Comparison of ENCODE assay signal across 25 mouse cellular contexts in genomic region chr8:45990631-45991310, GRCm38 (mm10). TPM values are rescaled to one million over a fixed set of nuclear protein-coding genes. Genes with fewer than 3 reads are reported as not detected.
DNase-seq lines count a peak whose midpoint lies in the region; ATAC-seq and TF ChIP-seq lines count a peak whose summit lies in the region.
"Had no signal": no experiment of that assay in that cellular context is flagged by ENCODE, and none has a peak within 500 bp of the region (broad histone marks: within the 10 kb centered on the region; RNA-seq: fewer than 3 reads in every experiment).

No protein-coding gene starts in this region.

- no peaks in the 10 kb centered on the region for H3K27me3 ChIP-seq in spleen, adult 2 months (ENCODE audit: control insufficient read depth, insufficient read depth, low read length)
- H3K27me3 ChIP-seq in megakaryocyte, embryonic 14.5 days (replicated peaks), result no peaks in the 10 kb centered on the region
- no peaks in the 10 kb centered on the region for H3K27me3 ChIP-seq in heart, embryonic 10.5 days (ENCODE audit: insufficient read depth, poor library complexity, severe bottlenecking)
- H3K27me3 ChIP-seq: embryonic facial prominence, embryonic 13.5 days; forebrain, embryonic 12.5 days; hindbrain, embryonic 13.5 days had no signal

- no peak for DNase-seq in spleen, adult 2 months (ENCODE audit: low read depth in 1 of 2, low spot score in 2 of 2)
- no peak for DNase-seq in spleen, postnatal 10 days (ENCODE audit: low spot score in 2 of 2)
- no peak for DNase-seq in heart, embryonic 10.5 days (ENCODE audit: low spot score)
- DNase-seq in retina, embryonic 14.5 days (ENCODE audit: low spot score), result no peak
- no peak for DNase-seq in layer of hippocampus, postnatal 25 days (ENCODE audit: extremely low spot score in 1 of 2, low spot score in 1 of 2)
- no peak for DNase-seq in kidney, postnatal 36 days
- DNase-seq: adrenal gland, postnatal 10 days; cerebellum, adult 11-12 months; cerebellum, adult 9-10 months; cerebellum, postnatal 25 days; gastrocnemius, adult 2 months; gastrocnemius, postnatal 25 days; heart, adult 11 months; heart, postnatal 10 days; heart, postnatal 4 days had no signal

- H3K36me3 ChIP-seq in spleen, adult 2 months (ENCODE audit: control insufficient read depth, insufficient read depth, low read length), result peaks cover 16% of the 10 kb centered on the region
- peaks cover 75% of the 10 kb centered on the region for H3K36me3 ChIP-seq in megakaryocyte, embryonic 14.5 days (replicated peaks; ENCODE audit: low read length)
- peaks cover 31% of the 10 kb centered on the region for H3K36me3 ChIP-seq in heart, embryonic 10.5 days

- peaks cover 4% of the 10 kb centered on the region; the same call in 1 of the 2 replicates for H3K4me1 ChIP-seq in spleen, adult 2 months (ENCODE audit: control insufficient read depth, insufficient read depth, insufficient read length)
- H3K4me1 ChIP-seq in megakaryocyte, embryonic 14.5 days, result peaks cover 43% of the 10 kb centered on the region
- no peaks in the 10 kb centered on the region for H3K4me1 ChIP-seq in heart, embryonic 10.5 days
- H3K4me1 ChIP-seq: forebrain, embryonic 12.5 days; hindbrain, embryonic 13.5 days had no signal

- peak; percentile 65; the same call in 1 of the 2 replicates for ATAC-seq in granulocyte monocyte progenitor cell, adult 5-6 weeks (replicated peaks; ENCODE audit: poor library complexity, severe bottlenecking)
- ATAC-seq: forebrain, embryonic 16.5 days; hindbrain, postnatal 0 days had no signal

- 23% methylated on average over 4 of the region's 4 CpGs for WGBS in spleen, adult 2 months
- WGBS in heart, embryonic 10.5 days, result 91% methylated on average over 4 of the region's 4 CpGs

- no peak for TF ChIP-seq CTCF in spleen, adult 2 months (IDR thresholded peaks at IDR 0.05; ENCODE audit: extremely low read depth, insufficient read depth, insufficient read length, insufficient replicate concordance)

- no peak overlapping the region for H3K4me3 ChIP-seq in spleen, adult 2 months (ENCODE audit: extremely low read depth, insufficient read depth, insufficient read length)
- peak overlapping the region; percentile 53 for H3K4me3 ChIP-seq in megakaryocyte, embryonic 14.5 days (replicated peaks)
- no peak overlapping the region for H3K4me3 ChIP-seq in heart, embryonic 10.5 days
- H3K4me3 ChIP-seq: embryonic facial prominence, embryonic 13.5 days; forebrain, embryonic 12.5 days; gastrocnemius, adult 2 months; hindbrain, embryonic 13.5 days had no signal

- no peaks in the 10 kb centered on the region for H3K9me3 ChIP-seq in megakaryocyte, embryonic 14.5 days
- no peaks in the 10 kb centered on the region for H3K9me3 ChIP-seq in heart, embryonic 10.5 days
- H3K9me3 ChIP-seq: embryonic facial prominence, embryonic 13.5 days; forebrain, embryonic 12.5 days; hindbrain, embryonic 13.5 days had no signal

- TF ChIP-seq POLR2A in spleen, adult 2 months (IDR thresholded peaks at IDR 0.05; ENCODE audit: low read depth, low read length), result no peak

- peak overlapping the region; percentile 57 for H3K27ac ChIP-seq in spleen, adult 2 months (ENCODE audit: insufficient read depth, low read length)
- H3K27ac ChIP-seq in heart, embryonic 10.5 days, result no peak overlapping the region
- H3K27ac ChIP-seq: embryonic facial prominence, embryonic 13.5 days; forebrain, embryonic 12.5 days; gastrocnemius, adult 2 months; hindbrain, embryonic 13.5 days; hindbrain, postnatal 0 days had no signal

RNA-seq across cellular contexts. Expression of gene Lrp2bp, which starts 8.3 kb away (rescaled TPM):
- polyA plus RNA-seq in spleen, adult 2 months (2012; rRNA removed), result 0.05 TPM in 1 of 2 replicates, not detected in the other
- total RNA-seq in granulocyte monocyte progenitor cell, adult 5-6 weeks (2014; fragmentation: Nextera tagmentation), result not detected in 2 replicates
- not detected in 2 replicates for total RNA-seq in granulocyte monocyte progenitor cell, adult 5-6 weeks (2017)
- polyA plus RNA-seq in megakaryocyte, embryonic 14.5 days (2012; ENCODE audit: insufficient read depth, low replicate concordance), result 0.11 TPM in 1 of 2 replicates, not detected in the other
- 0.44 and 0.54 TPM in 2 replicates for polyA plus RNA-seq in heart, embryonic 10.5 days (2016; fragmentation: Nextera tagmentation; extraction: Ambion mirVana)
- total RNA-seq in layer of hippocampus, postnatal 25 days (2021), result under 1 TPM; 0.10 to 0.23 TPM

RNA-seq across cellular contexts. Expression of gene Ankrd37, which starts 14.7 kb away (rescaled TPM):
- 3.4 and 3.8 TPM in 2 replicates for polyA plus RNA-seq in spleen, adult 2 months (2012; rRNA removed)
- total RNA-seq in granulocyte monocyte progenitor cell, adult 5-6 weeks (2014; fragmentation: Nextera tagmentation), result not detected in 2 replicates
- total RNA-seq in granulocyte monocyte progenitor cell, adult 5-6 weeks (2017), result not detected in 2 replicates
- polyA plus RNA-seq in megakaryocyte, embryonic 14.5 days (2012; ENCODE audit: insufficient read depth, low replicate concordance), result 3.6 and 5.2 TPM in 2 replicates
- polyA plus RNA-seq in heart, embryonic 10.5 days (2016; fragmentation: Nextera tagmentation; extraction: Ambion mirVana), result 12.3 and 19.8 TPM in 2 replicates
- total RNA-seq in layer of hippocampus, postnatal 25 days (2021), result 1 to 10 TPM; 8.7 to 9.5 TPM

RNA-seq across cellular contexts. Expression of gene Ufsp2, which starts 15.4 kb away (rescaled TPM):
- 5.2 and 5.4 TPM in 2 replicates for polyA plus RNA-seq in spleen, adult 2 months (2012; rRNA removed)
- 69.1 and 91.9 TPM in 2 replicates for total RNA-seq in granulocyte monocyte progenitor cell, adult 5-6 weeks (2014; fragmentation: Nextera tagmentation)
- total RNA-seq in granulocyte monocyte progenitor cell, adult 5-6 weeks (2017), result 155 and 222 TPM in 2 replicates
- polyA plus RNA-seq in megakaryocyte, embryonic 14.5 days (2012; ENCODE audit: insufficient read depth, low replicate concordance), result 2.5 TPM in 1 of 2 replicates, not detected in the other
- polyA plus RNA-seq in heart, embryonic 10.5 days (2016; fragmentation: Nextera tagmentation; extraction: Ambion mirVana), result 60.1 and 60.7 TPM in 2 replicates
- 10 to 100 TPM; 49.5 to 52.6 TPM for total RNA-seq in layer of hippocampus, postnatal 25 days (2021)

RNA-seq across cellular contexts. Expression of gene 1700029J07Rik, which starts 15.7 kb away (rescaled TPM):
- 0.20 and 0.29 TPM in 2 replicates for polyA plus RNA-seq in spleen, adult 2 months (2012; rRNA removed)
- 2.9 TPM in 1 of 2 replicates, not detected in the other for total RNA-seq in granulocyte monocyte progenitor cell, adult 5-6 weeks (2014; fragmentation: Nextera tagmentation)
- 0.41 and 0.86 TPM in 2 replicates for total RNA-seq in granulocyte monocyte progenitor cell, adult 5-6 weeks (2017)
- 0.75 TPM in 1 of 2 replicates, not detected in the other for polyA plus RNA-seq in megakaryocyte, embryonic 14.5 days (2012; ENCODE audit: insufficient read depth, low replicate concordance)
- polyA plus RNA-seq in heart, embryonic 10.5 days (2016; fragmentation: Nextera tagmentation; extraction: Ambion mirVana), result 2.5 and 2.7 TPM in 2 replicates
- 1 to 10 TPM; 2.1 to 3.9 TPM for total RNA-seq in layer of hippocampus, postnatal 25 days (2021)

RNA-seq across cellular contexts. Expression of gene Ccdc110, which starts 56.4 kb away (rescaled TPM):
- polyA plus RNA-seq in spleen, adult 2 months (2012; rRNA removed), result not detected in 2 replicates
- total RNA-seq in granulocyte monocyte progenitor cell, adult 5-6 weeks (2014; fragmentation: Nextera tagmentation), result not detected in 2 replicates
- not detected in 2 replicates for total RNA-seq in granulocyte monocyte progenitor cell, adult 5-6 weeks (2017)
- polyA plus RNA-seq in megakaryocyte, embryonic 14.5 days (2012; ENCODE audit: insufficient read depth, low replicate concordance), result not detected in 2 replicates
- 0.08 TPM in 1 of 2 replicates, not detected in the other for polyA plus RNA-seq in heart, embryonic 10.5 days (2016; fragmentation: Nextera tagmentation; extraction: Ambion mirVana)
- total RNA-seq in layer of hippocampus, postnatal 25 days (2021), result under 1 TPM; 0.66 TPM
- total RNA-seq: adrenal gland, postnatal 4 days; ES-E14; gastrocnemius, adult 2 months; gastrocnemius, postnatal 25 days; heart, postnatal 10 days; heart, postnatal 4 days; hindbrain, postnatal 0 days had no signal
- polyA plus RNA-seq: embryonic facial prominence, embryonic 13.5 days; heart, embryonic 14.5 days had no signal
